Mouse (Mus musculus) CH12.LX (cell line): ENCODE results near the gene Grcc10. TPM values are rescaled to one million over a fixed set of nuclear protein-coding genes. Genes with fewer than 3 reads are reported as not detected.
A peak's percentile ranks its signal among the peaks of the same experiment; 100 is the strongest.

Experiments used
- DNase-seq: peaks from one replicate; pipeline ENCODE4 v3.0.0-alpha.2; 2013; ENCODE audit errors: extremely low read depth
- H3K27ac ChIP-seq: 2 replicates; pipeline ENCODE4 v1.5.1; 2012; ENCODE audit warnings: low read depth, mild to moderate bottlenecking, control low read depth, moderate library complexity; ENCODE audit not compliant: insufficient read depth
- H3K27me3 ChIP-seq: replicated peaks from 2 replicates; pipeline ENCODE3; 2012; ENCODE audit warnings: inconsistent platforms
- H3K36me3 ChIP-seq, 2 experiments: replicated peaks in 1 of 2; 2 replicates each; pipeline versions ENCODE3 to v1.6.1; 2012; ENCODE audit warnings: inconsistent platforms in 1 of 2, low read length in 1 of 2, mild to moderate bottlenecking in 1 of 2, mixed read lengths in 1 of 2, moderate library complexity in 1 of 2; ENCODE audit not compliant: control insufficient read depth in 1 of 2, insufficient read depth in 1 of 2
- H3K4me1 ChIP-seq, 2 experiments: 2 replicates each; pipeline ENCODE4 v1.6.1; 2012; ENCODE audit warnings: inconsistent platforms in 1 of 2, moderate library complexity in 1 of 2; ENCODE audit not compliant: insufficient read depth in 2 of 2, control insufficient read depth in 1 of 2
- H3K4me2 ChIP-seq: 2 replicates; pipeline ENCODE4 v1.6.1; 2012; ENCODE audit warnings: low read depth, mild to moderate bottlenecking, control low read depth; ENCODE audit not compliant: poor library complexity, insufficient read depth, severe bottlenecking
- H3K4me3 ChIP-seq, 3 experiments: fragments of 150-350 bp in 1 of 3; sonication (generic) in 1 of 3; replicated peaks in 1 of 3; 2 replicates each; pipeline versions ENCODE3 to v1.5.1; 2011 to 2012; ENCODE audit warnings: low read depth in 2 of 3, low read length in 2 of 3, mild to moderate bottlenecking in 2 of 3, moderate library complexity in 2 of 3, control low read depth in 1 of 3, improper control_type of control experiment in 1 of 3, inconsistent platforms in 1 of 3, mixed read lengths in 1 of 3; ENCODE audit not compliant: poor library complexity in 1 of 3
- H3K79me2 ChIP-seq: replicated peaks from 2 replicates; pipeline ENCODE4 v1.6.1; 2012; ENCODE audit warnings: mild to moderate bottlenecking, moderate library complexity; ENCODE audit not compliant: control insufficient read depth, poor library complexity, insufficient read depth, severe bottlenecking; ENCODE audit errors: extremely low read depth
- H3K9ac ChIP-seq: 2 replicates; pipeline ENCODE4 v1.6.1; 2012; ENCODE audit warnings: low read depth, mild to moderate bottlenecking, control low read depth, moderate library complexity; ENCODE audit not compliant: insufficient read depth
- H3K9me3 ChIP-seq: replicated peaks from 2 replicates; pipeline ENCODE3; 2012; ENCODE audit warnings: low read length, inconsistent platforms, mixed read lengths
- BHLHE40 ChIP-seq: IDR thresholded peaks from 2 replicates; pipeline ENCODE4 v1.6.1; 2011; ENCODE audit warnings: mild to moderate bottlenecking, low read depth, low read length, improper control_type of control experiment
- CHD1 ChIP-seq: IDR thresholded peaks from 2 replicates; pipeline ENCODE4 v1.6.1; 2012; ENCODE audit warnings: low read depth, low read length, improper control_type of control experiment, inconsistent platforms
- CHD2 ChIP-seq: IDR thresholded peaks from 2 replicates; pipeline ENCODE4 v1.6.1; 2011; ENCODE audit warnings: low read length, improper control_type of control experiment
- E2F4 ChIP-seq: IDR thresholded peaks from 2 replicates; pipeline ENCODE4 v1.6.1; 2011; ENCODE audit warnings: low read depth, low read length, improper control_type of control experiment; ENCODE audit not compliant: insufficient replicate concordance
- ELF1 ChIP-seq: IDR thresholded peaks from 2 replicates; pipeline ENCODE4 v1.6.1; 2014; ENCODE audit warnings: low read depth, mild to moderate bottlenecking, inconsistent platforms, low read length, improper control_type of control experiment
- EP300 ChIP-seq: IDR thresholded peaks from 2 replicates; pipeline ENCODE4 v1.6.1; 2011; ENCODE audit warnings: low read length, improper control_type of control experiment
- ETS1 ChIP-seq: conservative IDR thresholded peaks from 2 replicates; pipeline ENCODE4 v1.6.1; 2012; ENCODE audit warnings: low read depth, mild to moderate bottlenecking, inconsistent platforms, low read length, improper control_type of control experiment, moderate library complexity
- GABPA ChIP-seq: IDR thresholded peaks from 2 replicates; pipeline ENCODE4 v1.6.1; 2012; ENCODE audit warnings: low read depth, low read length, improper control_type of control experiment, inconsistent platforms; ENCODE audit not compliant: insufficient replicate concordance
- HCFC1 ChIP-seq: IDR thresholded peaks from 2 replicates; pipeline ENCODE4 v1.6.1; 2012; ENCODE audit warnings: low read depth, mild to moderate bottlenecking, inconsistent platforms, low read length, improper control_type of control experiment
- IRF4 ChIP-seq: IDR thresholded peaks from 2 replicates; pipeline ENCODE4 v1.6.1; 2014; ENCODE audit warnings: low read depth, mild to moderate bottlenecking, inconsistent platforms, low read length, improper control_type of control experiment
- JUN ChIP-seq: IDR thresholded peaks from 2 replicates; pipeline ENCODE4 v1.6.1; 2011; ENCODE audit warnings: low read depth, mild to moderate bottlenecking, low read length, improper control_type of control experiment, moderate library complexity; ENCODE audit not compliant: insufficient read depth
- JUND ChIP-seq: conservative IDR thresholded peaks from 2 replicates; pipeline ENCODE4 v1.6.1; 2011; ENCODE audit warnings: low read depth, low read length, improper control_type of control experiment
- KAT2A ChIP-seq: IDR thresholded peaks from 2 replicates; pipeline ENCODE4 v1.6.1; 2012; ENCODE audit warnings: low read length, improper control_type of control experiment, inconsistent platforms; ENCODE audit not compliant: insufficient replicate concordance
- MAFK ChIP-seq: IDR thresholded peaks from 2 replicates; pipeline ENCODE4 v1.6.1; 2011; ENCODE audit warnings: low read length, improper control_type of control experiment; ENCODE audit not compliant: insufficient replicate concordance
- MAX ChIP-seq: IDR thresholded peaks from 2 replicates; pipeline ENCODE4 v1.6.1; 2011; ENCODE audit warnings: low read length, improper control_type of control experiment
- MAZ ChIP-seq: IDR thresholded peaks from 2 replicates; pipeline ENCODE4 v1.6.1; 2012; ENCODE audit warnings: low read depth, mild to moderate bottlenecking, inconsistent platforms, low read length, improper control_type of control experiment, moderate library complexity
- MEF2A ChIP-seq: IDR thresholded peaks from 2 replicates; pipeline ENCODE4 v1.6.1; 2014; ENCODE audit warnings: low read depth, mild to moderate bottlenecking, inconsistent platforms, low read length, improper control_type of control experiment, borderline replicate concordance
- MXI1 ChIP-seq: IDR thresholded peaks from 2 replicates; pipeline ENCODE4 v1.6.1; 2011; ENCODE audit warnings: mild to moderate bottlenecking, low read depth, low read length, improper control_type of control experiment
- MYC ChIP-seq: IDR thresholded peaks from 2 replicates; pipeline ENCODE4 v1.6.1; 2011; ENCODE audit warnings: low read depth, mild to moderate bottlenecking, improper control_type of control experiment, low read length
- NELFE ChIP-seq: IDR thresholded peaks from 2 replicates; pipeline ENCODE4 v1.6.1; 2011; ENCODE audit warnings: low read depth, low read length, improper control_type of control experiment
- NRF1 ChIP-seq: IDR thresholded peaks from 2 replicates; pipeline ENCODE4 v1.6.1; 2014; ENCODE audit warnings: low read depth, mild to moderate bottlenecking, inconsistent platforms, low read length, improper control_type of control experiment, moderate library complexity
- PAX5 ChIP-seq: IDR thresholded peaks from 2 replicates; pipeline ENCODE4 v1.6.1; 2012; ENCODE audit warnings: low read length, inconsistent platforms, mixed read lengths
- POLR2A ChIP-seq: IDR thresholded peaks from 2 replicates; pipeline ENCODE4 v1.6.1; 2011; ENCODE audit warnings: low read depth, mild to moderate bottlenecking, improper control_type of control experiment, low read length
- POLR2AphosphoS2 ChIP-seq: IDR thresholded peaks from 2 replicates; pipeline ENCODE4 v1.6.1; 2011; ENCODE audit warnings: low read depth, low read length, improper control_type of control experiment
- RAD21 ChIP-seq: IDR thresholded peaks from 2 replicates; pipeline ENCODE4 v1.6.1; 2011; ENCODE audit warnings: low read depth, mild to moderate bottlenecking, low read length, improper control_type of control experiment, moderate library complexity
- SIN3A ChIP-seq: IDR thresholded peaks from 2 replicates; pipeline ENCODE4 v1.6.1; 2012; ENCODE audit warnings: low read length, improper control_type of control experiment, inconsistent platforms
- SMC3 ChIP-seq: IDR thresholded peaks from 2 replicates; pipeline ENCODE4 v1.6.1; 2011; ENCODE audit warnings: low read depth, low read length, improper control_type of control experiment
- TCF12 ChIP-seq: IDR thresholded peaks from 2 replicates; pipeline ENCODE4 v1.6.1; 2014; ENCODE audit warnings: low read depth, mild to moderate bottlenecking, inconsistent platforms, low read length, improper control_type of control experiment
- UBTF ChIP-seq: IDR thresholded peaks from 2 replicates; pipeline ENCODE4 v1.6.1; 2012; ENCODE audit warnings: low read depth, mild to moderate bottlenecking, inconsistent platforms, low read length, improper control_type of control experiment, moderate library complexity
- USF1 ChIP-seq: IDR thresholded peaks from 2 replicates; pipeline ENCODE4 v1.6.1; 2014; ENCODE audit warnings: low read depth, mild to moderate bottlenecking, inconsistent platforms, low read length, improper control_type of control experiment
- USF2 ChIP-seq: conservative IDR thresholded peaks from 2 replicates; pipeline ENCODE4 v1.6.1; 2011; ENCODE audit warnings: low read depth, low read length, improper control_type of control experiment
- ZC3H11A ChIP-seq: IDR thresholded peaks from 2 replicates; pipeline ENCODE4 v1.6.1; 2012; ENCODE audit warnings: low read depth, mild to moderate bottlenecking, inconsistent platforms, low read length, improper control_type of control experiment
- ZMIZ1 ChIP-seq: IDR thresholded peaks from 2 replicates; pipeline ENCODE4 v1.6.1; 2012; ENCODE audit warnings: low read depth, mild to moderate bottlenecking, inconsistent platforms, low read length, improper control_type of control experiment
- ZNF384 ChIP-seq: IDR thresholded peaks from 2 replicates; pipeline ENCODE4 v1.6.1; 2012; ENCODE audit warnings: low read depth, low read length, improper control_type of control experiment, inconsistent platforms
- dilution Hi-C: fragments of 300-500 bp; cut with MboI; formaldehyde crosslinking; loops from 2 replicates; pipeline ENCODE4 v1.14.3; 2020; ENCODE audit warnings: low sequenced_read_pairs; ENCODE audit not compliant: extremely low pct_unique_long_range_greater_than_20kb, extremely low pct_ligation_motif_present
- in situ Hi-C: fragments of 300-500 bp; cut with MboI; formaldehyde crosslinking; loops from 3 replicates; pipeline ENCODE4 v1.14.3; 2019; ENCODE audit warnings: low sequenced_read_pairs, low pct_ligation_motif_present, low pct_unique_long_range_greater_than_20kb, mixed read lengths
- polyA plus RNA-seq: library from polyadenylated mRNA; unstranded; fragments of >175 nt; gene quantifications from 2 replicates; pipeline ENCODE4 v1.2.1, GENCODE M21; 2012; ENCODE audit warnings: low read depth; ENCODE audit not compliant: insufficient read length
- total RNA-seq, 2 experiments: library from RNA; depleted of rRNA; stranded (reverse); fragments of 300-350 nt in 1 of 2; fragments of >200 nt in 1 of 2; gene quantifications; 2 replicates each; pipeline ENCODE4 v1.2.3; 2012 to 2014

The Grcc10 gene
- total and polyA plus RNA-seq, 3 experiments: 64.3 to 197 (median 88.4) TPM

DNA sequence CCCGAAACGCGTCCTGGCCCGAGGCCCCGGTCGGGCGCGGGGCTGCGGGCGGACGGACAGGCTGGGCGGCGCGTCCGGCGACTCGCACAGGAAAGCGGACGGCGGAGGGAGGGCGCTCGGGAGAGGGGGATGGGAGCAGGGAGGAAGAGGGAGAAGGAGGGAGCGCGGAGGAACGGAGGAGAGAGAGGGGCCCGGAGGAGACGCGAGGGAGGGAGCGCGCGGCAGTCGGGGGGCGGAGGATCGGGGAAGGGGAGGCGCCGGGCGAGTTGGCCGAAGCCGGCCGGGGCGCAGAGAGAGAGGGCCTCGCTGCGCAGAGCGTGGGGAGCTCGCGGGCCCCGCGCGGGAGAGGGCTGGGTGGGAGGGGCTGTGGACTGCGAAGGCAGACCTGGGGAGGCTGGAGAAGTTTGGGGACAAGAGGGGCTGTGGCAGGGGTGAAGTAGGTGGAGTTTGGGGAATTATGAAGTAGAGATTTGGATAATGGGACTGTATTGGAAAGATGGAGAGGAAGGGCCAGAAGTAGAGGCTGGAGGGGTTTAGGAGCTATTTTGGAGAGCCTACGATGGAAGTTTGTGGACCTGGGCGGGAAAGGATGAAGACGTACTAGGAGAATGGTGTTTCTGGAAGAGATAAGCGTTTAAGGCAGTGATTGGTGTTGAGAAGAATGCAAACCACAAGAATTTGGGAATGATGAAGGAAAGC, 15.6 kb upstream of the Grcc10 start:
- Histone ChIP-seq H3K36me3 (peaks cover 8 to 41% of the 10 kb centered on the region in 2 experiments), H3K27me3 (no peaks in the 10 kb centered on the region), H3K4me2 (peak overlapping the region; percentile 78), H3K4me1 (peaks cover 5 to 39% of the 10 kb centered on the region in 2 experiments), H3K9me3 (no peaks in the 10 kb centered on the region), H3K9ac (peak overlapping the region; percentile 95), H3K27ac (peak overlapping the region; percentile 72), H3K79me2 (peaks cover 6% of the 10 kb centered on the region; the same call in 1 of the 2 replicates), H3K4me3 (peak overlapping the region; percentile 66 to 95 (median 68))
- TF ChIP-seq POLR2AphosphoS2 (no peak), BHLHE40 (no peak), SMC3 (no peak), NRF1 (peak; percentile 24; the same call in 1 of the 2 replicates), GABPA (no peak), JUN (no peak), MAZ (peak; percentile 50; the same call in 1 of the 2 replicates), ETS1 (no peak), MAX (no peak), TCF12 (0 out of 2 replicates have a peak, but pooled peaks have one; percentile 37), MEF2A (no peak), PAX5 (no peak), MXI1 (peak; percentile 47; the same call in 1 of the 2 replicates), EP300 (no peak), NELFE (no peak), ZNF384 (no peak), HCFC1 (peak; percentile 15; the same call in 1 of the 2 replicates), CHD1 (no peak), IRF4 (no peak), KAT2A (no peak), USF2 (no peak), MAFK (no peak), RAD21 (no peak), E2F4 (no peak), CHD2 (peak; percentile 56; the same call in 1 of the 2 replicates), ZC3H11A (no peak), POLR2A (peak; percentile 55; the same call in 1 of the 2 replicates), MYC (no peak), UBTF (peak; percentile 49; the same call in 1 of the 2 replicates), USF1 (no peak), ZMIZ1 (no peak), JUND (no peak), SIN3A (no peak; the same call in 1 of the 2 replicates), ELF1 (no peak)
- dilution Hi-C loops: no loop called here
- in situ Hi-C loops: no loop called here
- no peak for DNase-seq
